Mouse (Mus musculus) testis, adult 2 months (tissue): ENCODE measurements around the gene Olfr47. TPM values are rescaled to one million over a fixed set of nuclear protein-coding genes. Genes with fewer than 3 reads are reported as not detected.

Experiments used
- H3K27ac ChIP-seq: fragments of 200-500 bp; 2 replicates; pipeline ENCODE4 v1.5.1; 2012; ENCODE audit warnings: low read depth, low read length; ENCODE audit not compliant: control insufficient read depth, insufficient read depth
- H3K27me3 ChIP-seq: fragments of 200-500 bp; 2 replicates; pipeline ENCODE4 v1.6.1; 2012; ENCODE audit warnings: mild to moderate bottlenecking, low read length, moderate library complexity; ENCODE audit not compliant: control insufficient read depth, insufficient read depth
- H3K36me3 ChIP-seq: fragments of 200-500 bp; 2 replicates; pipeline ENCODE4 v1.6.1; 2012; ENCODE audit warnings: mild to moderate bottlenecking, low read length; ENCODE audit not compliant: control insufficient read depth, insufficient read depth
- H3K4me1 ChIP-seq: fragments of 200-500 bp; 2 replicates; pipeline ENCODE4 v1.6.1; 2012; ENCODE audit warnings: low read length; ENCODE audit not compliant: control insufficient read depth, insufficient read depth
- H3K4me3 ChIP-seq: fragments of 200-500 bp; 2 replicates; pipeline ENCODE4 v1.5.1; 2012; ENCODE audit warnings: low read depth, mild to moderate bottlenecking, low read length, moderate library complexity, mixed read lengths; ENCODE audit not compliant: control insufficient read depth
- CTCF ChIP-seq: fragments of 200-500 bp; IDR thresholded peaks from 2 replicates; pipeline ENCODE4 v1.5.1; 2012; ENCODE audit warnings: low read depth, mild to moderate bottlenecking, inconsistent platforms, low read length, moderate library complexity; ENCODE audit not compliant: control insufficient read depth, insufficient read depth, insufficient replicate concordance
- POLR2A ChIP-seq: fragments of 200-500 bp; IDR thresholded peaks from 2 replicates; pipeline ENCODE4 v1.6.1; 2012; ENCODE audit warnings: low read depth, mild to moderate bottlenecking, inconsistent platforms, low read length, moderate library complexity; ENCODE audit not compliant: control insufficient read depth
- polyA plus RNA-seq: library from polyadenylated mRNA; depleted of rRNA; stranded (reverse); fragments of >200 nt; gene quantifications from 2 replicates; pipeline ENCODE4 v1.2.3, GENCODE M21; 2012; rRNA removed

Olfr47 gene
- polyA plus RNA-seq, 1 experiment = not detected

- TF ChIP-seq CTCF = no peak
- TF ChIP-seq POLR2A = no peak
- no peaks in the 10 kb centered on the region for H3K36me3 ChIP-seq
Observed at GRCm38 (mm10) chr6:43274123-43274522, 42.8 kb downstream of the Olfr47 start.

GRCm38 (mm10) chr6:43278247-43278646, 46.9 kb downstream of the Olfr47 start:
- TF ChIP-seq CTCF = no peak
- TF ChIP-seq POLR2A = no peak
- H3K4me3 ChIP-seq = no peak overlapping the region
- H3K27me3 ChIP-seq = no peaks in the 10 kb centered on the region
- H3K36me3 ChIP-seq = no peaks in the 10 kb centered on the region
- no peak overlapping the region for H3K27ac ChIP-seq
- H3K4me1 ChIP-seq = no peaks in the 10 kb centered on the region

More at GRCm38 (mm10) chr6:43274123-43274522, 42.8 kb downstream of the Olfr47 start:
- no peak overlapping the region for H3K4me3 ChIP-seq
- H3K27ac ChIP-seq = no peak overlapping the region
- H3K27me3 ChIP-seq = no peaks in the 10 kb centered on the region
- H3K4me1 ChIP-seq = no peaks in the 10 kb centered on the region

- TF ChIP-seq CTCF = no peak
- no peaks in the 10 kb centered on the region for H3K4me1 ChIP-seq
- no peaks in the 10 kb centered on the region for H3K36me3 ChIP-seq
- H3K27me3 ChIP-seq = no peaks in the 10 kb centered on the region
- H3K4me3 ChIP-seq = no peak overlapping the region
- no peak overlapping the region for H3K27ac ChIP-seq
Observed at GRCm38 (mm10) chr6:43280481-43280880, 49.2 kb downstream of the Olfr47 start.

Other genes with a start within 250 kb of the Olfr47 start
- gene Olfr441, start 125.2 kb upstream of the Olfr47 start, polyA plus RNA-seq = not detected in 2 replicates
- gene Olfr237-ps1, start 85.0 kb upstream of the Olfr47 start, polyA plus RNA-seq = 0.17 and 0.21 TPM in 2 replicates
- gene Olfr437, start 68.2 kb upstream of the Olfr47 start, polyA plus RNA-seq = 0.20 TPM in 1 of 2 replicates, not detected in the other
- gene Olfr13, start 59.4 kb upstream of the Olfr47 start, polyA plus RNA-seq = 0.02 and 0.05 TPM in 2 replicates
- gene Olfr435, start 34.4 kb upstream of the Olfr47 start, polyA plus RNA-seq = not detected in 2 replicates
- not detected in 2 replicates for gene Olfr434, start 18.5 kb upstream of the Olfr47 start, polyA plus RNA-seq
- gene Arhgef5, start 34.1 kb downstream of the Olfr47 start, polyA plus RNA-seq = 1.5 and 2.2 TPM in 2 replicates
- gene Nobox, start 78.0 kb downstream of the Olfr47 start, polyA plus RNA-seq = 0.16 and 0.17 TPM in 2 replicates